Comparison of ENCODE assay signal across 8 mouse cellular contexts in the genomic region with DNA sequence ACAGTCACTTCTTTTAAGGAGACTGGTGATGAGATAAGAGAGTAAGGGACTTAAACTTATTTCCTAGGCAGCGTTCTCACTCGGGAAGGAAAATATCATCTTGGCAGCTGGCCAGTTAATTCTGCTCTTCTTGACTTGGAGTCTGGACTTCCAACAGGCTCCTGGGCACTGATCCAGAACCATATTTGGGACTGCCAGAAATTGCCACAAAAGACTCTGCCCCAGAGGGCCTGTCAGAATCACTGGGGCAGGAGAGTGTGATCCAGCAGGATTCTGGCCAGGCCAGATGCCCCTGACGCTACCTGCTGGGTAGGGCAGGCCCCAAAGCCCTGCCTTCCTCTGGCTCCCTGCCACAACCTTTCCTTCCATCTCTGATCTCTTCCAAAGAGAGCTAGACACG.
A peak's percentile ranks its signal among the peaks of the same experiment; 100 is the strongest.
DNase-seq lines count a peak whose midpoint lies in the region.

No protein-coding gene starts in this region.

- peak; percentile 3 for DNase-seq in layer of hippocampus, adult 11-12 months (ENCODE audit: low spot score)
- no peak for DNase-seq in layer of hippocampus, postnatal 10 days (ENCODE audit: low spot score in 2 of 2)
- peak; percentile 70 for DNase-seq in adrenal gland, postnatal 10 days
- peak; percentile 7 for DNase-seq in gastrocnemius, postnatal 25 days
- peak; percentile 90 for DNase-seq in kidney, postnatal 14 days
- DNase-seq in testis, postnatal 14 days (ENCODE audit: low spot score), result peak; percentile 12
- no peak for DNase-seq in frontal cortex, postnatal 25 days (ENCODE audit: low spot score in 2 of 2)
- no peak for DNase-seq in neural tube, embryonic 10.5 days (ENCODE audit: extremely low spot score, low spot score)

Comparison
In these comparisons a context has a peak if more than half of its experiments do, and no peak if none do; other contexts are left out.
1. DNase-seq: peak in layer of hippocampus, adult 11-12 months (single experiment), adrenal gland, postnatal 10 days (single experiment), gastrocnemius, postnatal 25 days (single experiment), kidney, postnatal 14 days (single experiment) and testis, postnatal 14 days (single experiment); none in layer of hippocampus, postnatal 10 days (0 of 2), frontal cortex, postnatal 25 days (0 of 2) and neural tube, embryonic 10.5 days (single experiment).